Mouse (Mus musculus) embryonic facial prominence, embryonic 15.5 days (tissue): ENCODE measurements around the gene Samd5. TPM values are rescaled to one million over a fixed set of nuclear protein-coding genes. Genes with fewer than 3 reads are reported as not detected.

Experiments used
- ATAC-seq: fragments of 200-750 bp; cut with Nextera tagmentation; 2 replicates; pipeline ENCODE4 v1.8.0; 2017; ENCODE audit warnings: low read depth, moderate TSS enrichment; ENCODE audit not compliant: insufficient number of reproducible peaks, low FRiP score, low TSS enrichment
- H3K27ac ChIP-seq: fragments of 300-500 bp; sonication (generic); replicated peaks from 2 replicates; pipeline ENCODE4 v1.5.1; 2015; ENCODE audit warnings: mild to moderate bottlenecking, inconsistent platforms
- H3K27me3 ChIP-seq: fragments of 300-500 bp; sonication (generic); 2 replicates; pipeline ENCODE4 v1.6.1; 2015; ENCODE audit warnings: inconsistent platforms
- H3K36me3 ChIP-seq: fragments of 300-500 bp; sonication (generic); 2 replicates; pipeline ENCODE4 v1.6.1; 2015; ENCODE audit warnings: mild to moderate bottlenecking, inconsistent platforms
- H3K4me1 ChIP-seq: fragments of 300-500 bp; sonication (generic); 2 replicates; pipeline ENCODE4 v1.6.1; 2015; ENCODE audit warnings: inconsistent platforms
- H3K4me2 ChIP-seq: fragments of 300-500 bp; sonication (generic); replicated peaks from 2 replicates; pipeline ENCODE4 v1.6.1; 2015; ENCODE audit warnings: mild to moderate bottlenecking, inconsistent platforms
- H3K4me3 ChIP-seq: fragments of 300-500 bp; sonication (generic); replicated peaks from 2 replicates; pipeline ENCODE4 v1.5.1; 2015; ENCODE audit warnings: mild to moderate bottlenecking, inconsistent platforms
- H3K9ac ChIP-seq: fragments of 300-500 bp; sonication (generic); 2 replicates; pipeline ENCODE4 v1.6.1; 2015; ENCODE audit warnings: inconsistent platforms
- H3K9me3 ChIP-seq: fragments of 300-500 bp; sonication (generic); replicated peaks from 2 replicates; pipeline ENCODE4 v1.6.1; 2016; ENCODE audit warnings: inconsistent platforms
- WGBS: fragments of 180-500 bp; shearing (Covaris S2); methylation state at CpG from one replicate; pipeline ENCODE4 v1.1.7; 2015; 5-methylcytosine and 5-hydroxymethylcytosine counted together
- polyA plus RNA-seq: library from polyadenylated mRNA; unstranded; fragments of >200 nt; fragmentation: Nextera tagmentation; extraction: Ambion mirVana; gene quantifications from 2 replicates; pipeline ENCODE4 v1.2.1, GENCODE M21; 2015

The Samd5 gene
- polyA plus RNA-seq, 1 experiment from 2014 or later, result 11.2 TPM

GRCm38 (mm10) chr10:9648464-9648863 lies 26.5 kb downstream of the Samd5 start:
- no peak for ATAC-seq
- 0 out of 2 replicates have a peak overlapping the region, but pooled peaks have one; percentile 4 for H3K27ac ChIP-seq
- WGBS, result 55% methylated on average over 2 of the region's 2 CpGs
- no peaks in the 10 kb centered on the region for H3K27me3 ChIP-seq
- peaks cover 16% of the 10 kb centered on the region for H3K4me1 ChIP-seq
- no peak overlapping the region for H3K4me2 ChIP-seq
- H3K4me3 ChIP-seq, result no peak overlapping the region
- no peaks in the 10 kb centered on the region for H3K9me3 ChIP-seq
- H3K36me3 ChIP-seq, result no peaks in the 10 kb centered on the region
- no peak overlapping the region for H3K9ac ChIP-seq

- WGBS, result 75% methylated on average over 6 of the region's 6 CpGs
- Histone ChIP-seq H3K4me1 (peaks cover 16% of the 10 kb centered on the region), H3K36me3 (no peaks in the 10 kb centered on the region), H3K4me3 (no peak overlapping the region), H3K27me3 (no peaks in the 10 kb centered on the region), H3K4me2 (no peak overlapping the region), H3K9ac (no peak overlapping the region), H3K27ac (no peak overlapping the region), H3K9me3 (no peaks in the 10 kb centered on the region)
- no peak for ATAC-seq
Observed at GRCm38 (mm10) chr10:9647741-9648140, 27.3 kb downstream of the Samd5 start.

GRCm38 (mm10) chr10:9646391-9646790 lies 28.6 kb downstream of the Samd5 start:
- Histone ChIP-seq H3K4me3 (no peak overlapping the region), H3K36me3 (no peaks in the 10 kb centered on the region), H3K27ac (no peak overlapping the region), H3K4me2 (no peak overlapping the region), H3K9me3 (no peaks in the 10 kb centered on the region), H3K4me1 (peaks cover 16% of the 10 kb centered on the region), H3K9ac (no peak overlapping the region), H3K27me3 (no peaks in the 10 kb centered on the region)
- WGBS, result 65% methylated on average over 3 of the region's 3 CpGs
- no peak for ATAC-seq

GRCm38 (mm10) chr10:9643531-9643930 lies 31.5 kb downstream of the Samd5 start:
- H3K9me3 ChIP-seq, result no peaks in the 10 kb centered on the region

GRCm38 (mm10) chr10:9642077-9642476 lies 32.9 kb downstream of the Samd5 start:
- Histone ChIP-seq H3K4me1 (no peaks in the 10 kb centered on the region), H3K9ac (no peak overlapping the region), H3K27me3 (no peaks in the 10 kb centered on the region), H3K9me3 (no peaks in the 10 kb centered on the region), H3K4me2 (no peak overlapping the region), H3K4me3 (no peak overlapping the region), H3K36me3 (no peaks in the 10 kb centered on the region), H3K27ac (no peak overlapping the region)
- ATAC-seq, result no peak
- WGBS, result 79% methylated on average over 4 of the region's 4 CpGs

More at GRCm38 (mm10) chr10:9643531-9643930, 31.5 kb downstream of the Samd5 start:
- Histone ChIP-seq H3K4me2 (no peak overlapping the region), H3K9ac (no peak overlapping the region), H3K4me3 (no peak overlapping the region), H3K27me3 (no peaks in the 10 kb centered on the region), H3K27ac (no peak overlapping the region), H3K36me3 (no peaks in the 10 kb centered on the region), H3K4me1 (peaks cover 4% of the 10 kb centered on the region; the same call in 1 of the 2 replicates)
- no peak for ATAC-seq
- 71% methylated on average over 6 of the region's 6 CpGs for WGBS

GRCm38 (mm10) chr10:9640678-9641077 lies 34.3 kb downstream of the Samd5 start:
- Histone ChIP-seq H3K4me1 (no peaks in the 10 kb centered on the region), H3K36me3 (no peaks in the 10 kb centered on the region), H3K4me2 (no peak overlapping the region), H3K9me3 (no peaks in the 10 kb centered on the region), H3K27me3 (no peaks in the 10 kb centered on the region), H3K4me3 (no peak overlapping the region), H3K27ac (no peak overlapping the region), H3K9ac (no peak overlapping the region)
- WGBS, result 54% methylated on average over 2 of the region's 2 CpGs
- ATAC-seq, result no peak

- Histone ChIP-seq H3K27me3 (no peaks in the 10 kb centered on the region), H3K4me3 (no peak overlapping the region), H3K9ac (no peak overlapping the region), H3K36me3 (no peaks in the 10 kb centered on the region), H3K27ac (no peak overlapping the region), H3K9me3 (no peaks in the 10 kb centered on the region), H3K4me1 (no peaks in the 10 kb centered on the region), H3K4me2 (no peak overlapping the region)
- WGBS, result 76% methylated on average over 2 of the region's 2 CpGs
- no peak for ATAC-seq
Observed at GRCm38 (mm10) chr10:9640056-9640455, 35.0 kb downstream of the Samd5 start.

GRCm38 (mm10) chr10:9625356-9625755 lies 49.7 kb downstream of the Samd5 start:
- H3K36me3 ChIP-seq, result no peaks in the 10 kb centered on the region
- no peak overlapping the region for H3K27ac ChIP-seq
- H3K9ac ChIP-seq, result no peak overlapping the region
- no peaks in the 10 kb centered on the region for H3K4me1 ChIP-seq
- H3K27me3 ChIP-seq, result no peaks in the 10 kb centered on the region
- H3K9me3 ChIP-seq, result no peaks in the 10 kb centered on the region
- no peak overlapping the region for H3K4me3 ChIP-seq
- no peak overlapping the region for H3K4me2 ChIP-seq
- ATAC-seq, result no peak
- 38% methylated on average over 1 of the region's 1 CpGs for WGBS

- ATAC-seq, result no peak
- Histone ChIP-seq H3K9ac (no peak overlapping the region), H3K9me3 (no peaks in the 10 kb centered on the region), H3K4me1 (no peaks in the 10 kb centered on the region), H3K4me3 (no peak overlapping the region), H3K27me3 (no peaks in the 10 kb centered on the region), H3K36me3 (no peaks in the 10 kb centered on the region), H3K4me2 (no peak overlapping the region), H3K27ac (no peak overlapping the region)
- 79% methylated on average over 3 of the region's 3 CpGs for WGBS
Observed at GRCm38 (mm10) chr10:9621926-9622688, 52.9 kb downstream of the Samd5 start.

- no peaks in the 10 kb centered on the region for H3K36me3 ChIP-seq
- no peak overlapping the region for H3K4me3 ChIP-seq
- WGBS, result 33% methylated on average over 1 of the region's 1 CpGs
- H3K27ac ChIP-seq, result no peak overlapping the region
- no peaks in the 10 kb centered on the region for H3K9me3 ChIP-seq
- H3K27me3 ChIP-seq, result no peaks in the 10 kb centered on the region
- H3K4me1 ChIP-seq, result no peaks in the 10 kb centered on the region
- ATAC-seq, result no peak
- no peak overlapping the region for H3K9ac ChIP-seq
- H3K4me2 ChIP-seq, result no peak overlapping the region
Observed at GRCm38 (mm10) chr10:9621055-9621454, 54.0 kb downstream of the Samd5 start.

GRCm38 (mm10) chr10:9615009-9615408 lies 60.0 kb downstream of the Samd5 start:
- H3K4me1 ChIP-seq, result no peaks in the 10 kb centered on the region
- ATAC-seq, result no peak
- no peak overlapping the region for H3K9ac ChIP-seq
- no peaks in the 10 kb centered on the region for H3K9me3 ChIP-seq
- H3K36me3 ChIP-seq, result no peaks in the 10 kb centered on the region
- H3K27ac ChIP-seq, result no peak overlapping the region
- no peak overlapping the region for H3K4me2 ChIP-seq
- H3K4me3 ChIP-seq, result no peak overlapping the region
- no peaks in the 10 kb centered on the region for H3K27me3 ChIP-seq

GRCm38 (mm10) chr10:9608854-9609253 lies 66.2 kb downstream of the Samd5 start:
- no peak for ATAC-seq
- Histone ChIP-seq H3K27ac (no peak overlapping the region), H3K27me3 (no peaks in the 10 kb centered on the region), H3K36me3 (no peaks in the 10 kb centered on the region), H3K4me2 (no peak overlapping the region), H3K4me1 (no peaks in the 10 kb centered on the region), H3K9ac (no peak overlapping the region), H3K9me3 (no peaks in the 10 kb centered on the region), H3K4me3 (no peak overlapping the region)
- 78% methylated on average over 4 of the region's 4 CpGs for WGBS
